Mouse (Mus musculus) liver, embryonic 14.5 days (tissue): ENCODE data around the gene Tex48.

Experiments used
- CTCF ChIP-seq: IDR thresholded peaks from 2 replicates; pipeline ENCODE4 v1.5.1; 2016; ENCODE audit warnings: antibody characterized with exemption, low read depth, control low read depth
- EP300 ChIP-seq: IDR thresholded peaks from 2 replicates; pipeline ENCODE4 v1.6.1; 2016; ENCODE audit warnings: antibody characterized with exemption, low read depth

DNA sequence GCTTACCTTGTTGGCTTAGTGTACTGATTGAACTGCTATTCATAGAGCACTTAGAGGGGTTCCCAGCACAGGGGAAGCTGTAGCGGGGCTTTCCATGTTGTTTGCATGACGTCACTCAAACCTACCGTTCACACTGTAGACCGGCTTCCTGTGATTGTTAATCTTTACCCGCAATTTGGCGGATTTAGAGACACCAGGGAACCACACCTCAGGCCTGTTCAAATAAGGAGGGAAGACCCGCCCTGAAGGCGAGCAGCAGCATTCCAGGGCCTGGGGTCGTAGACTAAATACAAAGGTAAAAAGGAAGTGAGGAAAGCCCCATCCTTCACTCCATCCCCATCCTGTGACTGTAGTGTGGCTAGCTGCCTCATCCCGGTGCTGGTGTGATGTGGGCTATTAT, 27.0 kb downstream of the Tex48 start:
- TF ChIP-seq EP300 (no peak), CTCF (no peak)
